Mouse (Mus musculus) ES-Bruce4 (cell line): ENCODE measurements around the gene Mapk1ip1.

Experiments used
- CTCF ChIP-seq: IDR thresholded peaks from one replicate; pipeline ENCODE4 v1.8.1; 2011; ENCODE audit warnings: low read depth, low read length
- EP300 ChIP-seq: IDR thresholded peaks from 2 replicates; pipeline ENCODE4 v1.6.1; 2011; ENCODE audit warnings: low read depth, low read length; ENCODE audit not compliant: insufficient read depth

DNA sequence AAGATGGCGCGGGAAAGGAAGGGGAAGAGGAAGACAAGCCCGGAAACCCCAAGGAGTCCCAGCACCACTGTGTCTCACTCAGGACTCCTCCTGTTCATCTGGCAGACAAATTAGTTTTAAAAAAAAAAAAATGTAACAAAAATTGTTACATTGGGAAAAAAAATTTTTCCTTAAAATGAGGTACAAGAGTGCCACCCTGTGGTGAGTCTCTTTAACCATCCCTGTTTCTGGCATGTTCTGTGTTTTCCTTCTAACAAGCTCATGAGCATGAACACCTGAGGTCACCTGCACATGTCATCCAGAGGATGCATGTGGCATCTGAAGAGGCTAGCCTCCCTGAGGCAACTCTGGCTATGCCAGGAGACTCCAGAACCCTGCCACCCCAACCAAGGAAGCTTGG lies 11.0 kb downstream of the Mapk1ip1 start:
- no peak for TF ChIP-seq EP300
- TF ChIP-seq CTCF: no peak
